ENCODE assay signal across 8 mouse cellular contexts in the genomic region with DNA sequence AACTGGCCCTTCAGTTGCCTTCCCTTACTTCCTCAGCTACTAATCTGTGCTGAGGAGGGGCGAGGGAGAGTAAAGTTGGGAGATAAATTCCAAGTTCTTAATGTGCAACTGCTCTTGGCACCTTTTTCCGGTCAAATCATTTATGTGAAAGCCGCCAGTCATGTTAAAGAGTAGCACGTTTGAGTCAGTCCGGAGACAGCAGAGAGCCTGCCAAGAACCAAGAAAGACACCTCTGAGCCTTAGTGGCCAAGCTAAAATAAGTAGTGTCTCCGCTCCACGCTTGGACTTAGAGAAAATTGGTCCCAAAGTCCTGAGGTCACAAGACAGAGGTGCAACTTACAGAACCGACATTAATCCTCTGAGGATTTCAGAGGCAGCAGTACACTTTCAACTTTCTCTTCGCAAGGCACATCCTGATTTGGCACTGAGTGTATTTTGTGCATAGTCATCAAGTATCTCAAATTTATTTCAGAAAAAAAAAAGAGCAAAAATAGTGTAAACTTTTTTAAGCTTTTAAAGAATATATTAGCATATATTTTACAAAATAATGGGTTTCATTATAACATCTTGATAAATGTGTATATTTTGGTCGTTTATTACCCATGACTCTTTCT. TPM values are rescaled to one million over a fixed set of nuclear protein-coding genes. Genes with fewer than 3 reads are reported as not detected.
A peak's percentile ranks its signal among the peaks of the same experiment; 100 is the strongest.
DNase-seq lines count a peak whose midpoint lies in the region; ATAC-seq and TF ChIP-seq lines count a peak whose summit lies in the region.

No protein-coding gene starts in this region.

- no peaks in the 10 kb centered on the region for H3K9me3 ChIP-seq in embryonic facial prominence, embryonic 14.5 days (ENCODE audit: control insufficient read depth, low read length)
- H3K9me3 ChIP-seq in intestine, embryonic 16.5 days (ENCODE audit: control insufficient read depth, low read length), result no peaks in the 10 kb centered on the region
- no peaks in the 10 kb centered on the region for H3K9me3 ChIP-seq in midbrain, embryonic 16.5 days (replicated peaks; ENCODE audit: control insufficient read depth, low read length, poor library complexity, severe bottlenecking)

- no peak for ATAC-seq in embryonic facial prominence, embryonic 14.5 days (ENCODE audit: low read depth)
- peak; percentile 10 for ATAC-seq in intestine, embryonic 16.5 days
- no peak for ATAC-seq in midbrain, embryonic 16.5 days

- peaks cover 5% of the 10 kb centered on the region; the same call in 1 of the 2 replicates for H3K4me1 ChIP-seq in lung, adult 2 months (ENCODE audit: control insufficient read depth, insufficient read depth, low read length)
- H3K4me1 ChIP-seq in embryonic facial prominence, embryonic 14.5 days (ENCODE audit: control insufficient read depth, insufficient read depth, low read length), result peaks cover 7% of the 10 kb centered on the region; the same call in 1 of the 2 replicates
- H3K4me1 ChIP-seq in intestine, embryonic 16.5 days (ENCODE audit: control insufficient read depth, insufficient read depth, low read length), result 0 out of 2 replicates have a peak, but pooled peaks cover 2% of the 10 kb centered on the region
- peaks cover 9% of the 10 kb centered on the region for H3K4me1 ChIP-seq in midbrain, embryonic 16.5 days (ENCODE audit: control insufficient read depth, insufficient read depth, low read length)

- DNase-seq in lung, adult 2 months, result no peak
- DNase-seq in lung, postnatal 25 days (ENCODE audit: low spot score), result no peak
- peak; percentile 20 for DNase-seq in embryonic facial prominence, embryonic 14.5 days (ENCODE audit: low spot score)
- DNase-seq in left cerebral cortex, postnatal 4 days, result no peak
- no peak for DNase-seq in c-Kit-positive CD71-positive TER-119-positive erythroid progenitor cells, embryonic 14.5 days (ENCODE audit: low spot score)
- no peak for DNase-seq in adrenal gland, postnatal 36 days

- 10% methylated on average over 10 of the region's 10 CpGs for WGBS in lung, adult 2 months
- WGBS in embryonic facial prominence, embryonic 14.5 days, result 13% methylated on average over 10 of the region's 10 CpGs
- 12% methylated on average over 10 of the region's 10 CpGs for WGBS in intestine, embryonic 16.5 days
- WGBS in midbrain, embryonic 16.5 days, result 13% methylated on average over 10 of the region's 10 CpGs

- peaks cover 7% of the 10 kb centered on the region for H3K27me3 ChIP-seq in embryonic facial prominence, embryonic 14.5 days (replicated peaks; ENCODE audit: control insufficient read depth, insufficient read depth, low read length)
- H3K27me3 ChIP-seq in intestine, embryonic 16.5 days (replicated peaks; ENCODE audit: control insufficient read depth, insufficient read depth, low read length), result 0 out of 2 replicates have a peak, but pooled peaks cover 2% of the 10 kb centered on the region
- H3K27me3 ChIP-seq in midbrain, embryonic 16.5 days (ENCODE audit: control insufficient read depth, insufficient read depth, low read depth, low read length), result peaks cover 12% of the 10 kb centered on the region

- no peak for TF ChIP-seq POLR2A in lung, adult 2 months (IDR thresholded peaks at IDR 0.05; ENCODE audit: borderline replicate concordance, extremely low read depth, low read depth, low read length)

- peak overlapping the region; percentile 99 for H3K4me2 ChIP-seq in embryonic facial prominence, embryonic 14.5 days (ENCODE audit: low read depth, low read length)
- H3K4me2 ChIP-seq in intestine, embryonic 16.5 days (ENCODE audit: low read depth, low read length), result peak overlapping the region; percentile 90
- peak overlapping the region; percentile 98 for H3K4me2 ChIP-seq in midbrain, embryonic 16.5 days (ENCODE audit: low read length)

- no peak overlapping the region for H3K27ac ChIP-seq in embryonic facial prominence, embryonic 14.5 days (replicated peaks; ENCODE audit: low read depth, low read length)
- peak overlapping the region; percentile 48 for H3K27ac ChIP-seq in intestine, embryonic 16.5 days (ENCODE audit: low read length)
- no peak overlapping the region; the same call in 1 of the 2 replicates for H3K27ac ChIP-seq in midbrain, embryonic 16.5 days (ENCODE audit: low read length)

- H3K36me3 ChIP-seq in embryonic facial prominence, embryonic 14.5 days (ENCODE audit: control insufficient read depth, insufficient read depth, low read length), result no peaks in the 10 kb centered on the region
- no peaks in the 10 kb centered on the region for H3K36me3 ChIP-seq in intestine, embryonic 16.5 days (ENCODE audit: control insufficient read depth, insufficient read depth, low read length)
- H3K36me3 ChIP-seq in midbrain, embryonic 16.5 days (ENCODE audit: control insufficient read depth, insufficient read depth, low read length), result no peaks in the 10 kb centered on the region

- H3K9ac ChIP-seq in embryonic facial prominence, embryonic 14.5 days (ENCODE audit: low read depth, low read length), result peak overlapping the region; percentile 57
- peak overlapping the region; percentile 65 for H3K9ac ChIP-seq in intestine, embryonic 16.5 days (ENCODE audit: low read depth, low read length)
- H3K9ac ChIP-seq in midbrain, embryonic 16.5 days (ENCODE audit: low read depth, low read length), result peak overlapping the region; percentile 46

- peak overlapping the region; percentile 89 for H3K4me3 ChIP-seq in lung, adult 2 months (replicated peaks; ENCODE audit: extremely low read depth, low read depth, low read length)
- peak overlapping the region; percentile 73 for H3K4me3 ChIP-seq in embryonic facial prominence, embryonic 14.5 days (ENCODE audit: low read depth, low read length)
- peak overlapping the region; percentile 72 for H3K4me3 ChIP-seq in intestine, embryonic 16.5 days (ENCODE audit: low read length)
- peak overlapping the region; percentile 80 for H3K4me3 ChIP-seq in midbrain, embryonic 16.5 days (ENCODE audit: low read depth, low read length)

- no peak for TF ChIP-seq CTCF in lung, adult 2 months (IDR thresholded peaks at IDR 0.05; ENCODE audit: insufficient read depth, low read length)

- intact Hi-C loops in left cerebral cortex, postnatal 4 days (cut with DNase I), result no loop called here

RNA-seq across cellular contexts. Expression of a gene that starts 0.8 kb away (rescaled TPM):
- polyA plus RNA-seq in lung, adult 2 months (2012; rRNA removed), result 1.8 and 4.1 TPM in 2 replicates
- polyA plus RNA-seq in embryonic facial prominence, embryonic 14.5 days (2014; fragmentation: Nextera tagmentation; extraction: Ambion mirVana), result 9.5 and 9.8 TPM in 2 replicates
- polyA plus RNA-seq in intestine, embryonic 16.5 days (2015; fragmentation: Nextera tagmentation; extraction: Ambion mirVana), result 7.6 and 9.2 TPM in 2 replicates
- polyA plus RNA-seq in midbrain, embryonic 16.5 days (2015; fragmentation: Nextera tagmentation; extraction: Ambion mirVana), result 8.7 and 9.4 TPM in 2 replicates
- 10 to 100 TPM; 36.3 to 41.0 TPM for total RNA-seq in left cerebral cortex, postnatal 4 days (2021)
- 10 to 100 TPM; 35.3 to 40.1 TPM for total RNA-seq in adrenal gland, postnatal 36 days (2021)
